Mouse (Mus musculus): ENCODE measurements around the gene Rdh14. TPM values are rescaled to one million over a fixed set of nuclear protein-coding genes. Genes with fewer than 3 reads are reported as not detected.

Rdh14 gene
- polyA plus RNA-seq, 1 experiment from 2014 or later, result 43.9 TPM

DNA sequence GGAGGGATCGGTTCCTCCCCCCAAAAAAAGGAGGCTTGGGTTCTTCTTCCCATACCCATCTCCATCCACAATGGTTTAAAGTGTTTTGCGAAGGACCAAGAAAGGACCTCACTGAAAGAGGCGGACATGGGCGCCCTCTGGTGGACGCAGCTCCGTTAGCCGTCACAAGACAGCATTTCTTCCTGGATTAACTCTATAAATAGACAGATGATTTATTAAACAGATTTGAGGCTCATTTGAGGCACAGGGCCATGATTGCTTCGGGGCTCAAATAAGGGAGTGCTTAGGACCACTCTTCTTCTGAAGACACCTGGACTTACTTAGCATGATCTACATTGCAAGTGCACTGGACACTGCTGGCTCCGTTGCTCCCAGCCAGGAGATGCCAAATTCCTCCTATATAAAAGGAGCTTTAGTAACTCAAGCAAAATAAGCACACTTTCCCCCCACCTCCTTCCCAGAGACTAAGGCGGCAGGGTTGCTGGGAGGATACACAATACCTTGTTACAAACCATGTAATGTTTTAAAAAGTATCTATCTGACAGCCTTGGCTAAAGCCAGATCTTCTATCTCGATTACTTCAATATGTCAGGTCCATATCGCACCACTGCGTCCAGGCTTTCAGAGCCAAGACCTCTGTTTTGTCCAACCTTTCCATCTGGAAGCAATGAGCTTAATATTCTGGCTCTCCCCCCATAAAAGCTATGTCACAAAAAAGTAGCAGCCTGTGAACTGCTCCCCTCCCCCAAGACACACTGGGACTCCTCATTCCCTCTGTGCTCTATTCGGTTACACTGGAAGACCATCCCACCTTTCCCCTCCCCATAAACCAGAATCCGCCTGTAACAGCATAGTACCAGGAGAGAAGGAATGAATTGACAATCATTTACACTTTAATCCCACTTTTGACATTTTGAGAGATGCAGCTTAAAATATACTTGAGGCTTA is 47.8 kb downstream of the Rdh14 start:
- Histone ChIP-seq H3K27ac (no peak overlapping the region), H3K9me3 (no peaks in the 10 kb centered on the region), H3K4me1 (replicated peaks) (no peaks in the 10 kb centered on the region), H3K4me3 (replicated peaks) (no peak overlapping the region), H3K36me3 (no peaks in the 10 kb centered on the region), H3K4me2 (replicated peaks) (no peak overlapping the region), H3K27me3 (replicated peaks) (no peaks in the 10 kb centered on the region), H3K9ac (no peak overlapping the region)
- WGBS, result 28% methylated on average over 15 of the region's 15 CpGs
- peak; percentile 75 for ATAC-seq

DNA sequence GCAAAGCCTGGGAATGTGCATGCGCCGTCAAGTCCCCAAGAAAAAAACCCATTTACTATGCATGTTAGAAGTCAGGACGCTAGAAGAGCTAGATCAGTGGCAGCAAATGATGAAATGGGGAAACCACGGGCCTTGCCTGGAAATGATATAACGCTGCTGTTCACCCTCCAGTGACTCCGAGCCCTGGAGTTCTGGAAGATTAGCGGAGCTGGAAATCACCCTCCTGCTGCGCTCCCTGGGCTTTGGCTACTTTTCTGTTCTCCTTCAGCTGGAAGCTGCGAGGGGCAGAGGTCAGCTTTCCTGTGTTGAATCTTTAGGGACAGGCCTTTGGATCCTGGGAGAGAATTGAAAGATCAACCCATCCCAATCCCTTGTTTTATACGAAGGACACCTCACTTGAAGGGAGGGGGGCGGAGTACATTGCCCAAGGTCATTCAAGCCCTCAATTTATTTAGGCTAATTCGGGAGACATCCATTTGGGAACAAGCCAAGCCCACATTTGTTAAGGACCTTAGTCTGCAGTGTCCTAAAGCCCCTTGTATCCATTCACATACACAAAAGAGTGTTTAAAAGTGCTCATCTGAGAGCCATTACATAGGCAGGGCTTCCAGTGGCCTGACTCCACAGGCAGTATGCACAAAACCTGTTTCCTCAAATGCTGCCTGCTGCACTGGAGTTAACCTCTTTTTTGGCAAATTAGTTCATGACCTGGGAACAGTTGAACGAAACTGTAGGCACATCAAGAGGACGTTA is 49.1 kb downstream of the Rdh14 start:
- H3K27ac ChIP-seq, result no peak overlapping the region
- H3K9ac ChIP-seq, result no peak overlapping the region
- no peaks in the 10 kb centered on the region for H3K4me1 ChIP-seq (replicated peaks)
- no peaks in the 10 kb centered on the region for H3K27me3 ChIP-seq (replicated peaks)
- no peaks in the 10 kb centered on the region for H3K9me3 ChIP-seq
- WGBS, result 40% methylated on average over 14 of the region's 14 CpGs
- 0 out of 2 replicates have a peak, but pooled peaks have one; percentile 40 for ATAC-seq
- no peak overlapping the region for H3K4me2 ChIP-seq (replicated peaks)
- H3K36me3 ChIP-seq, result no peaks in the 10 kb centered on the region
- no peak overlapping the region for H3K4me3 ChIP-seq (replicated peaks)

Other genes starting within 250 kb of the Rdh14 start
- gene Nt5c1b, start 20.8 kb upstream of the Rdh14 start, polyA plus RNA-seq (2015; fragmentation: Nextera tagmentation; extraction: Ambion mirVana), result 0.16 TPM in 1 of 2 replicates, not detected in the other